Mouse (Mus musculus): Measurements from ENCODE around the gene Gjb4.

DNA sequence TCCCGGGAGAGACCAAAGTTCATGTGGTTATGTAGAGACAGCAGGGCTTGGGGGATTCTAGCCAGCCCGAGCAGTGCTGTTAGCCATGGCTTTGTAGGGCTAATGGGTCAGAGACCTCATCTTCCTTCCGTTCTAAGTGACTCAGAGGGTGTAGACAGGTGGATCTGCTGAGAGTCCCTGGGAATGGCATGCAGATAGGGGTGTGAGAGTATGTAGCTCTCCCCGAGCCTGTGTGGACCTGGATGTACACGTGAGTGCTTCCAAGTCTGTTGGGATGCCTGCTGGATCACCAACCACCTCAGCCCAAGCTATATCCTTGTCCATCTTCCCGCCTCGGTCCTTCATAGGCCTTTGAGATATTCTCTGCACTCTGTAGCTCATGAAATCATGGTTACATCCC is 25.5 kb downstream of the Gjb4 start:
- TF ChIP-seq CTCF (IDR thresholded peaks at IDR 0.05; ENCODE audit: control insufficient read depth, insufficient read depth, insufficient read length) (no peak), CEBPB (IDR thresholded peaks at IDR 0.05; ENCODE audit: low read depth) (no peak), MYOD1 (IDR thresholded peaks at IDR 0.05; ENCODE audit: control insufficient read depth, insufficient read length, low read depth) (peak; percentile 57), MAX (IDR thresholded peaks at IDR 0.05) (no peak)
